Mouse (Mus musculus) layer of hippocampus, adult 8-10 months (tissue): ENCODE data around the gene Mcpt9. TPM values are rescaled to one million over a fixed set of nuclear protein-coding genes. Genes with fewer than 3 reads are reported as not detected.
"Not testable (repeated sequence)": the region's sequence is repeated elsewhere in the genome, so short reads cannot be mapped to it uniquely, and the experiment has no call there.

Experiments used
- DNase-seq, 2 experiments: peaks; one replicate each; pipeline ENCODE4 v3.0.0; 2022; ENCODE audit warnings: low spot score in 2 of 2
- total RNA-seq, 4 experiments: library from RNA; stranded (reverse); gene quantifications; 2 replicates each; pipeline ENCODE4 v1.2.4; 2022

Gene Mcpt9
- total RNA-seq: not detected

DNA sequence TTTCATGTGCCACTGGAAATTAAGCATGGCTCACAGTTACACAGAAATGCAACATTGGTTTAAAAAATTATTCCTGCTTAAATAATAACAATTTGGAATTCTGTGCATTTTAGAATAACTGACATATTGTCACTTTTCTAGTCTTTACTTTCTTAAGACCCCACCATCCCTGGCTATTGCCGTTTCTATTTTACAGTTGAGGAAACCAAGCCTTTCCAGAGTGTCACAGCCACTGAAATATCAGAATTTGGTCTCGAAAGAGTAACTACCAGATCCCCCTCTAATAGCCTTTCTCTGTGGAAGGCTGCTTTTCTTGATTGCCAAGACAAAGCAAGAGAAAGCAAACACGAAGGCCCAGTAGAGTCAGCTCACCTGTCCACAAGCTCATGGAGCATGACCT, at the start of gene Mcpt9:
Mcpt9 (minus strand) TSS at position 101 of the 400 bp plus-strand sequence.
- DNase-seq: not testable (repeated sequence)

DNA sequence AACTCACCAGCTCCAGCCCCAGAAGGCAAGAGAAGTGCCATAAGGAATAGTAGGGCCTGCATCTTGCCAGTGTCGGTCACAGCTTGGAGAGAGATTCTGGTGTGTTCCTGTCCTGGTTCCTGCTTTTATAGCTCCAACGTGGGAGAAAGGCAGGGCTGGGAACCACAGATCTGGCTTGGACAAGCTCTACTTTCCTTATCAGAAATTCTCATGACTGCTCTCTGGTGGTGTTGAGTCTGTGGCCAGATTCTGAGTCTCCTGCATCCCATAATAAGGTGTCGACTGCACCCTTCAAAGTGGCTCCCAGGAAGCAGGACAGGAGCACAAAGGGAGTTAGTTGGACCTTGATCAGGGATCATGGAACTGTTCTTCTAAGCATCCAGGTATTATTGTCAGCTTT, 31.9 kb upstream of the Mcpt9 start, which contains the start of gene Mcpt4:
Mcpt4 (minus strand) TSS at position 101 of the 400 bp plus-strand sequence.
- not testable (repeated sequence) for DNase-seq

DNA sequence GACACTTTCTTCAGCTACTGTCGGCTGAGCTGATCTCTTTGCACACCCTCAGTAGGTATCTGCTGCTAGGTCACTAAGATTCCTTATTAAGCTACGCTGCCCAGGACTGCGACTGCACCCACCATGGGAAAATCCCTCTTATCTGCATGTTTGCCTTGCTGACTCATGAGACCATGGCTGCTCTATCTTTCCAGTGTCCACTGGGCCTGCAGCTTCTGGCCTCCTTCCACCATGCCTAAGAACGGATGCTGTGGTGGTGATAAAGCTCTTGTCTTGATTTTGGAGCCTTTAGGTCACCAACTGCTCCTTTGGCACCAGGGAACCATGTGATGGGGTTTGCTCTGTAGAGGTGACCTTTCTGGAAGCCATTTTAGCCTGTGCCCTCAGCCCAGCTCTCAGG, 27.4 kb upstream of the Mcpt9 start:
- DNase-seq: no peak

DNA sequence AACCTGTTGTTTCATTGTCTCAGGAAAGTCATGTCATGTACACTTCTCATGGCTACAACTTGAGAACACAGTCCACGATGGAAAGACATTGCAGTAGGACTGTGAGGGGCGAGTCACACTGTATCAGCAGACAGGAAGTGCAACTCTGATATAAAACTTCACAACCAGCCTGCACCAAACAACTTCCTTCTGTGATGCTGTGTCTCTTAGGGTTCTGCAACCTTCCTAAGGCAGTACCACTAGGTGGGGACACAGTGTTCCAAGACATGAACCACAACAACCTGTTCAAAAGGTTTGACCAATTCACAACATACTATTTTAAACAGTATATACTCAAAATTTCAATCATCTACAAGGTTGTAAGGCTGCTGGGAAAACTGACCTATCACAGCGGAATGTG, 25.1 kb upstream of the Mcpt9 start:
- no peak for DNase-seq

DNA sequence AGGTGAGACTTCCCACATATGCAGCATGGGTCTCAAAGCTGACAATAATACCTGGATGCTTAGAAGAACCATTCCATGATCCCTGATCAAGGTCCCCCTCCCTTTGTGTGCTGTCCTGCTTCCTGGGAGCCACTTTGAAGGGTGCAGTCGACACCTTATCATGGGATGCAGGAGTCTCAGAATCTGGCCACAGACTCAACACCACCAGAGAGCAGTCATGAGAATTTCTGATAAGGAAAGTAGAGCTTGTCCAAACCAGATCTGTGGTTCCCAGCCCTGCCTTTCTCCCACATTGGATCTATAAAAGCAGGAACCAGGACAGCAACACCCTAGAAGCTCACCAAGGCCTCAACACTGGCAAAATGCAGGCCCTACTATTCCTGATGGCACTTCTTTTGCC, 11.5 kb upstream of the Mcpt9 start, which contains the start of gene Mcpt2:
Mcpt2 (plus strand) TSS at position 250 of the 400 bp plus-strand sequence.
- not testable (repeated sequence) for DNase-seq

DNA sequence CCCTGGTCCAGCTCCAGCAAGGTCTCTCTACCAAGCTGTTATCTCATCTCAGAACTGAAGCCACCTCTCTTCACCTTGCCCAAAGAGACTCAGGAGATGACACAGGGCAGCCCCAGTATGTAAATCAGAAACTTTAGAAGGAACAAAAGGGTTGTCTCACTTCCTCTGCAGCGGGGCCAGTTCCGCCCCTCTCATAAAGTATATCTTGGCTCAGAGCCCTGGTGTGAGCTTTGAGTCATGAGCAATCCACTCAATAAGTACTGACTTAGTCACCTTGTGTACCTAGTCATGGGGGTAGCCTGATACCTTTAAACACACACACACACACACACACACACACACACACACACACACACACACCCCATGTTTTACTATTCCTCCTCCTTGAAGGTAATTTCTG, 4.1 kb upstream of the Mcpt9 start:
- DNase-seq: no peak

DNA sequence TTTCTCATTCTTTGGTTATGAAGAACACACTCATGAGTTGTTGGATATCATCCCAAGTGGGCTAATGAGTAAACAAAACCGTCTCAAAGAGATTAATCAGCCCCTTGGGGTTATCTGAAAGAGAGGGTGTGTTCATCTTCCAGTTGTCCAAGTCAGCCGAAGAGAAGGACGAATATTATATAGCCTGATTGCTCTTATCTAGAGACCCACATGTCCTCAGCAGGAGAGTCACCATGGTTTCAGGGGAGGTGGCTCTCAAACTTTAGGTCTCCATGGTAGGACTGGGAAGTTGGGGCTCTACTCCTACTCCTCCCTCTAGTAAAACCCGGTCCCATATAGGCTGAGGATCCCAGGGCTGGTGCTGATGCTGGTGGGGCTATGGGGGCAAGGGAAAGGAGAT, 9.0 kb downstream of the Mcpt9 start:
- not testable (repeated sequence) for DNase-seq

DNA sequence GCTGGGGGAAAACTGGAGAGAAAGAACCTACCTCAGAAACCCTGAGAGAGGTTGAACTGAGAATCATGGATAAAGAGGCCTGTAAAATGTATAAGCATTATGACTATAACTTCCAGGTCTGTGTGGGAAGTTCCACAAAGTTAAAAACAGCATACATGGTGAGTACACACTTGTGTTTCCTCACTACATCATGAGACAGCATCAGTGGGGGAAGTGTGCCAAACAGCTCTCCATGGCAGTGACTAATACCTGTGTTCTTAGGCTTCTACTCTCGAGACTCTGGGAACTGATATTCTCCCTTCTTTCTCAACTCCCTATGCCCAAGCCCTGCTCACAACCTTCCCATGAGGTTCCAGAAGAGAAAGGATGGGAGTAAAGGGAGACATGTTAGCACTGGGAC, 10.8 kb downstream of the Mcpt9 start:
- no peak for DNase-seq

DNA sequence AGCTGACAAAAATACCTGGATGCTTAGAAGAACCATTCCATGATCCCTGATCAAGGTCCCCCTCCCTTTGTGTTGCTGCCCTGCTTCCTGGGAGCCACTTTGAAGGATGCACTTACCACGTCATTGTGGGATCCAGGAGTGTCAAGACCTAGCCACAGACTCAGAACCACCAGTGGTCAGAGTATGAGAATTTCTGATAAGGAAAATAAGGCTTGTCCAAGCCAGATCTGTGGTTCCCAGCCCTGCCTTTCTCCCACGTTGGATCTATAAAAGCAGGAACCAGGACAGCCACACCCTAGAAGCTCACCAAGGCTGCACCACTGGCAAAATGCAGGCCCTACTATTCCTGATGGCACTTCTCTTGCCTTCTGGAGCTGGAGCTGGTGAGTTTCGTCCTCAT, 12.6 kb downstream of the Mcpt9 start, which contains the start of gene Mcpt1:
Mcpt1 (plus strand) TSS at position 301 of the 400 bp plus-strand sequence.
- DNase-seq: not testable (repeated sequence)

DNA sequence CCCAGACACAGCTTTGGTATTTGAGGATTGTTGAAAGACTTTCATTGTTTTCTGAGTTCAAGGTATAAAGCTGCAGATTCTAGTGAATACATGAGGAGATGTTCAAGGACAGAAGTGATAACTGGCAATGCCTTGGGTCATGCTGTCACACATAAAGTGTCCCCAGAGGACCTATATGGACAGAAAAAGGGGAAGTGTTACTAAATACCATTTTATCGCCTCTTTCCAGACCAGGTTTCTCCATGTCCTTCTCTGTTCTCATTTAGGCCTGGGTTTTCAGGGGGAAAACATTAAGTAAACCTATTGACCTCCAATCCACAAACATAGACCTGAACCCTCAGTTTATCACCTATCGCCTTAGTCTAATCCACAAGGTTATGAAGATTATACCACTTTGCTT, 16.4 kb downstream of the Mcpt9 start:
- no peak for DNase-seq

DNA sequence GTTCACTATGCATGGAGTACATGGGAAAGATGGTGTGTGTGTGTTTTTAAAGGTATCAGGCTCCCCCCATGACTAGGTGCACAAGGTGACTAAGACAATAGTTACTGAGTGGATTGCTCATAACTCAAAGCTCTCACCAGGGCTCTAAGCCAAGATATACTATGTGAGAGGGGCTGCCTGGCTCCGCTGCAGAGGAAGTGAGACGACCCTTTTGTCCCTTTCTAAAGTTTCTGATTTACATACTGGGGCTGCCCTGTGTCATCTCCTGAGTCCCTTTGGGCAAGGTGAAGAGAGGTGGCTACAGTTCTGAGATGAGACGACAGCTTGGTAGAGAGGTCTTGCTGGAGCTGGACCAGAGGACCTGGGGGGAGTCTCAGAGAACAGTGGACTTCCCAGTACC, 17.1 kb downstream of the Mcpt9 start:
- DNase-seq: no peak

DNA sequence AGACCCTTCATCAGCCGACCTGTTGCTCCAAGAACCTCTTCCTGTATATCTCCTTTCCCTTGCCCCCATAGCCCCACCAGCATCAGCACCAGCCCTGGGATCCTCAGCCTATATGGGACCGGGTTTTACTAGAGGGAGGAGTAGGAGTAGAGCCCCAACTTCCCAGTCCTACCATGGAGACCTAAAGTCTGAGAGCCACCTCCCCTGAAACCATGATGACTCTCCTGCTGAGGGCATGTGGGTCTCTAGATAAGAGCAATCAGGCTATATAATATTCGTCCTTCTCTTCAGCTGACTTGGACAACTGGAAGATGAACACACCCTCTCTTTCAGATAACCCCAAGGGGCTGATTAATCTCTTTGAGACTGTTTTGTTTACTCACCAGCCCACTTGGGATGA, 42.8 kb downstream of the Mcpt9 start:
- not testable (repeated sequence) for DNase-seq

Other genes starting within 250 kb of the Mcpt9 start
- gene Adcy4, start 246.4 kb downstream of the Mcpt9 start, total RNA-seq: 1 to 10 TPM; 3.4 to 6.8 (median 4.8) TPM
- 1 to 10 TPM in 1 of 4 experiments, under 1 TPM in 2, not detected in 1; 0.95 to 3.4 (median 0.99) TPM for gene Ripk3, start 241.6 kb downstream of the Mcpt9 start, total RNA-seq
- 1 to 10 TPM; 1.4 to 2.0 (median 1.7) TPM for gene Nfatc4, start 207.4 kb downstream of the Mcpt9 start, total RNA-seq
- gene Nynrin, start 176.5 kb downstream of the Mcpt9 start, total RNA-seq: 10 to 100 TPM in 2 of 4 experiments, 1 to 10 TPM in 2; 6.4 to 10.9 (median 9.3) TPM
- under 1 TPM; 0.20 to 0.43 (median 0.33) TPM for gene Cbln3, start 146.1 kb downstream of the Mcpt9 start, total RNA-seq
- gene Khnyn, start 145.5 kb downstream of the Mcpt9 start, total RNA-seq: 10 to 100 TPM; 13.4 to 14.0 (median 13.7) TPM
- gene Sdr39u1, start 130.2 kb downstream of the Mcpt9 start, total RNA-seq: 10 to 100 TPM; 66.0 to 86.3 (median 78.8) TPM
- under 1 TPM in 1 of 4 experiments, not detected in 3; 0.39 TPM for gene Cma1, start 85.8 kb downstream of the Mcpt9 start, total RNA-seq
- not detected for gene Cma2, start 79.5 kb downstream of the Mcpt9 start, total RNA-seq
- gene Mcpt1, start 12.5 kb downstream of the Mcpt9 start, total RNA-seq: not detected
- not detected for gene Mcpt2, start 11.5 kb upstream of the Mcpt9 start, total RNA-seq
- gene Mcpt4, start 31.8 kb upstream of the Mcpt9 start, total RNA-seq: under 1 TPM in 2 of 4 experiments, not detected in 2; 0.57 to 0.58 TPM
- not detected for gene Mcpt8, start 54.8 kb upstream of the Mcpt9 start, total RNA-seq
- not detected for gene Ctsg, start 72.1 kb upstream of the Mcpt9 start, total RNA-seq
- not detected for gene Gzme, start 90.1 kb upstream of the Mcpt9 start, total RNA-seq
- not detected for gene Gzmd, start 102.1 kb upstream of the Mcpt9 start, total RNA-seq
- gene Gzmg, start 129.1 kb upstream of the Mcpt9 start, total RNA-seq: not detected
- not detected for gene Gzmn, start 144.1 kb upstream of the Mcpt9 start, total RNA-seq
- gene Gzmf, start 180.9 kb upstream of the Mcpt9 start, total RNA-seq: not detected
- gene Gzmc, start 204.2 kb upstream of the Mcpt9 start, total RNA-seq: not detected
- not detected for gene Gzmb, start 231.8 kb upstream of the Mcpt9 start, total RNA-seq